Mouse (Mus musculus) G1E (cell line): ENCODE data around the gene Mob2. TPM values are rescaled to one million over a fixed set of nuclear protein-coding genes. Genes with fewer than 3 reads are reported as not detected.

Source experiments
- ATAC-seq: 2 replicates; pipeline ENCODE4 v1.8.0; 2016; ENCODE audit warnings: mild to moderate bottlenecking; ENCODE audit not compliant: insufficient number of reproducible peaks, poor library complexity, low FRiP score, severe bottlenecking; ENCODE audit errors: extremely low read depth
- DNase-seq: peaks from one replicate; pipeline ENCODE4 v3.0.0; 2012; ENCODE audit warnings: low spot score
- H3K27me3 ChIP-seq: 2 replicates; pipeline ENCODE4 v1.6.1; 2012; ENCODE audit warnings: mild to moderate bottlenecking, low read length, inconsistent platforms; ENCODE audit not compliant: insufficient read depth
- H3K36me3 ChIP-seq: replicated peaks from 2 replicates; pipeline ENCODE3; 2012; ENCODE audit warnings: mild to moderate bottlenecking, inconsistent platforms
- H3K4me1 ChIP-seq: 2 replicates; pipeline ENCODE4 v1.6.1; 2012; ENCODE audit warnings: low read depth, low read length, inconsistent platforms, mixed read lengths; ENCODE audit not compliant: insufficient read depth
- H3K4me3 ChIP-seq: 2 replicates; pipeline ENCODE4 v1.5.1; 2012; ENCODE audit warnings: low read depth, mild to moderate bottlenecking, inconsistent platforms, low read length, moderate library complexity, mixed read lengths
- H3K9me3 ChIP-seq: replicated peaks from 2 replicates; pipeline ENCODE4 v1.6.1; 2012; ENCODE audit warnings: inconsistent platforms
- CTCF ChIP-seq: IDR thresholded peaks from 2 replicates; pipeline ENCODE4 v1.5.1; 2012; ENCODE audit warnings: low read depth, low read length, inconsistent platforms, mixed read lengths
- GATA1 ChIP-seq: IDR thresholded peaks from 2 replicates; pipeline ENCODE4 v1.6.1; 2012; ENCODE audit warnings: borderline replicate concordance, low read length, inconsistent platforms, mixed read lengths
- GATA2 ChIP-seq: IDR thresholded peaks from 2 replicates; pipeline ENCODE4 v1.6.1; 2012; ENCODE audit warnings: low read depth, low read length, inconsistent platforms, borderline replicate concordance
- POLR2AphosphoS5 ChIP-seq: IDR thresholded peaks from 2 replicates; pipeline ENCODE4 v1.6.1; 2012; ENCODE audit warnings: low read depth, low read length, inconsistent platforms; ENCODE audit not compliant: insufficient replicate concordance
- TAL1 ChIP-seq: conservative IDR thresholded peaks from 2 replicates; pipeline ENCODE4 v1.6.1; 2012; ENCODE audit warnings: low read depth, low read length, inconsistent platforms, mixed read lengths
- polyA plus RNA-seq: library from polyadenylated mRNA; stranded (reverse); fragments of >175 nt; gene quantifications from 2 replicates; pipeline ENCODE4 v1.2.3, GENCODE M21; 2012
- total RNA-seq, 2 experiments: library from RNA; stranded (forward) in 1 of 2; stranded (reverse) in 1 of 2; fragments of 200-1000 nt in 1 of 2; fragments of >200 nt in 1 of 2; fragmentation: Nextera tagmentation in 1 of 2; gene quantifications; 2 replicates each; pipeline ENCODE4 v1.2.3; 2014 to 2017

Gene Mob2
- total and polyA plus RNA-seq, 3 experiments: 23.3 to 36.3 (median 33.9) TPM

- TF ChIP-seq GATA1: no peak
- Histone ChIP-seq H3K9me3 (peaks cover 10% of the 10 kb centered on the region), H3K4me3 (no peak overlapping the region), H3K36me3 (no peaks in the 10 kb centered on the region), H3K27me3 (peaks cover 55% of the 10 kb centered on the region), H3K4me1 (peaks cover 2% of the 10 kb centered on the region; the same call in 1 of the 2 replicates)
- no peak for ATAC-seq
- DNase-seq: no peak
These were observed 32.9 kb upstream of the Mob2 start for GRCm38 (mm10) chr7:142093696-142094240.

GRCm38 (mm10) chr7:142092991-142093390 is 32.1 kb upstream of the Mob2 start:
- H3K36me3 ChIP-seq: no peaks in the 10 kb centered on the region
- ATAC-seq: no peak
- no peak for DNase-seq
- no peak overlapping the region for H3K4me3 ChIP-seq
- no peak for TF ChIP-seq GATA1
- TF ChIP-seq CTCF: no peak
- TF ChIP-seq GATA2: no peak
- TF ChIP-seq POLR2AphosphoS5: no peak
- TF ChIP-seq TAL1: no peak
- H3K4me1 ChIP-seq: peaks cover 5% of the 10 kb centered on the region
- peaks cover 10% of the 10 kb centered on the region for H3K9me3 ChIP-seq
- H3K27me3 ChIP-seq: peaks cover 52% of the 10 kb centered on the region

- Histone ChIP-seq H3K4me3 (no peak overlapping the region), H3K4me1 (peaks cover 6% of the 10 kb centered on the region), H3K9me3 (peaks cover 10% of the 10 kb centered on the region), H3K27me3 (peaks cover 42% of the 10 kb centered on the region), H3K36me3 (no peaks in the 10 kb centered on the region)
- TF ChIP-seq CTCF: no peak
- TF ChIP-seq GATA1: no peak
- TF ChIP-seq TAL1: no peak
- TF ChIP-seq GATA2: no peak
- TF ChIP-seq POLR2AphosphoS5: no peak
- ATAC-seq (no peak), DNase-seq (no peak)
These were observed 31.0 kb upstream of the Mob2 start for GRCm38 (mm10) chr7:142091848-142092247.

- DNase-seq: no peak
- no peak overlapping the region for H3K4me3 ChIP-seq
- TF ChIP-seq TAL1 (no peak), GATA2 (no peak), POLR2AphosphoS5 (no peak), GATA1 (no peak), CTCF (no peak)
- peaks cover 24% of the 10 kb centered on the region for H3K27me3 ChIP-seq
- ATAC-seq: no peak
- H3K9me3 ChIP-seq: 0 out of 2 replicates have a peak, but pooled peaks cover 2% of the 10 kb centered on the region
- H3K36me3 ChIP-seq: no peaks in the 10 kb centered on the region
- peaks cover 8% of the 10 kb centered on the region; the same call in 1 of the 2 replicates for H3K4me1 ChIP-seq
These were observed 29.0 kb upstream of the Mob2 start for GRCm38 (mm10) chr7:142089648-142090447.

GRCm38 (mm10) chr7:142088886-142089285 is 28.0 kb upstream of the Mob2 start:
- Histone ChIP-seq H3K27me3 (peaks cover 23% of the 10 kb centered on the region), H3K9me3 (no peaks in the 10 kb centered on the region), H3K4me3 (no peak overlapping the region), H3K4me1 (peaks cover 8% of the 10 kb centered on the region; the same call in 1 of the 2 replicates), H3K36me3 (no peaks in the 10 kb centered on the region)
- ATAC-seq (no peak), DNase-seq (no peak)
- TF ChIP-seq TAL1 (no peak), POLR2AphosphoS5 (no peak), GATA1 (no peak), CTCF (no peak), GATA2 (no peak)

- TF ChIP-seq CTCF (no peak), TAL1 (0 out of 2 replicates have a peak, but pooled peaks have one; percentile 11), GATA2 (no peak), GATA1 (no peak), POLR2AphosphoS5 (no peak)
- Histone ChIP-seq H3K9me3 (no peaks in the 10 kb centered on the region), H3K4me3 (no peak overlapping the region), H3K27me3 (peaks cover 26% of the 10 kb centered on the region), H3K4me1 (peaks cover 8% of the 10 kb centered on the region; the same call in 1 of the 2 replicates), H3K36me3 (no peaks in the 10 kb centered on the region)
- DNase-seq: no peak
- no peak for ATAC-seq
These were observed 26.3 kb upstream of the Mob2 start for GRCm38 (mm10) chr7:142087069-142087652.
